Mouse (Mus musculus): Measurements from ENCODE around the gene Rhof. TPM values are rescaled to one million over a fixed set of nuclear protein-coding genes. Genes with fewer than 3 reads are reported as not detected.
A peak's percentile ranks its signal among the peaks of the same experiment; 100 is the strongest.

Gene Rhof
- polyA plus RNA-seq, 1 experiment from 2014 or later, result 2.2 TPM

- peak; percentile 22 for DNase-seq (ENCODE audit: low spot score)
- Histone ChIP-seq H3K9me3 (no peaks in the 10 kb centered on the region), H3K4me1 (replicated peaks) (peaks cover 60% of the 10 kb centered on the region), H3K4me3 (peak overlapping the region; percentile 92), H3K36me3 (peaks cover 51% of the 10 kb centered on the region), H3K27me3 (ENCODE audit: insufficient read depth, poor library complexity, severe bottlenecking) (no peaks in the 10 kb centered on the region), H3K27ac (peak overlapping the region; percentile 100)
- 4% methylated on average over 17 of the region's 17 CpGs for WGBS
Observed at GRCm38 (mm10) chr5:123143971-123144745, 11.7 kb upstream of the Rhof start.

GRCm38 (mm10) chr5:123143251-123143970, 10.9 kb upstream of the Rhof start:
- Histone ChIP-seq H3K27me3 (ENCODE audit: insufficient read depth, poor library complexity, severe bottlenecking) (no peaks in the 10 kb centered on the region), H3K9me3 (no peaks in the 10 kb centered on the region), H3K27ac (peak overlapping the region; percentile 100), H3K4me1 (replicated peaks) (peaks cover 58% of the 10 kb centered on the region), H3K4me3 (peak overlapping the region; percentile 92), H3K36me3 (peaks cover 44% of the 10 kb centered on the region)
- WGBS, result 1% methylated on average over 24 of the region's 24 CpGs
- peak; percentile 48 for DNase-seq (ENCODE audit: low spot score)

- H3K27me3 ChIP-seq (ENCODE audit: insufficient read depth, poor library complexity, severe bottlenecking), result no peaks in the 10 kb centered on the region
- peak within 1 kb of the TSS; percentile 92 for H3K4me3 ChIP-seq
- DNase-seq (ENCODE audit: low spot score), result peak; percentile 77
- H3K4me1 ChIP-seq (replicated peaks), result peaks cover 61% of the 10 kb centered on the region
- peak within 1 kb of the TSS; percentile 100 for H3K27ac ChIP-seq
- no peaks in the 10 kb centered on the region for H3K9me3 ChIP-seq
- WGBS, result under 1% methylated on average over 102 of the region's 103 CpGs
- H3K36me3 ChIP-seq, result peaks cover 34% of the 10 kb centered on the region
Observed at GRCm38 (mm10) chr5:123142161-123143157, 10.0 kb upstream of the Rhof start, which contains the start of gene Setd1b. Setd1b (plus strand) TSS chr5:123142193.

GRCm38 (mm10) chr5:123141555-123142160, 9.2 kb upstream of the Rhof start:
- peak overlapping the region; percentile 92 for H3K4me3 ChIP-seq
- WGBS, result under 1% methylated on average over 36 of the region's 38 CpGs
- DNase-seq (ENCODE audit: low spot score), result peak; percentile 80
- peaks cover 69% of the 10 kb centered on the region for H3K4me1 ChIP-seq (replicated peaks)
- H3K27me3 ChIP-seq (ENCODE audit: insufficient read depth, poor library complexity, severe bottlenecking), result no peaks in the 10 kb centered on the region
- H3K36me3 ChIP-seq, result peaks cover 32% of the 10 kb centered on the region
- no peaks in the 10 kb centered on the region for H3K9me3 ChIP-seq
- peak overlapping the region; percentile 100 for H3K27ac ChIP-seq

- H3K9me3 ChIP-seq, result no peaks in the 10 kb centered on the region
- H3K4me1 ChIP-seq (replicated peaks), result peaks cover 69% of the 10 kb centered on the region
- under 1% methylated on average over 31 of the region's 31 CpGs for WGBS
- H3K36me3 ChIP-seq, result peaks cover 32% of the 10 kb centered on the region
- DNase-seq (ENCODE audit: low spot score), result peak; percentile 93
- H3K27me3 ChIP-seq (ENCODE audit: insufficient read depth, poor library complexity, severe bottlenecking), result no peaks in the 10 kb centered on the region
- peak overlapping the region; percentile 92 for H3K4me3 ChIP-seq
- H3K27ac ChIP-seq, result peak overlapping the region; percentile 100
Observed at GRCm38 (mm10) chr5:123140694-123141554, 8.4 kb upstream of the Rhof start.

- Histone ChIP-seq H3K4me3 (peak overlapping the region; percentile 92), H3K9me3 (no peaks in the 10 kb centered on the region), H3K27me3 (ENCODE audit: insufficient read depth, poor library complexity, severe bottlenecking) (no peaks in the 10 kb centered on the region), H3K4me1 (replicated peaks) (peaks cover 69% of the 10 kb centered on the region), H3K27ac (peak overlapping the region; percentile 100), H3K36me3 (peaks cover 32% of the 10 kb centered on the region)
- WGBS, result under 1% methylated on average over 28 of the region's 28 CpGs
- DNase-seq (ENCODE audit: low spot score), result peak; percentile 59
Observed at GRCm38 (mm10) chr5:123139722-123140627, 7.5 kb upstream of the Rhof start.

- peak; percentile 84 for DNase-seq (ENCODE audit: low spot score)
- Histone ChIP-seq H3K36me3 (peaks cover 32% of the 10 kb centered on the region), H3K4me3 (peak overlapping the region; percentile 92), H3K4me1 (replicated peaks) (peaks cover 69% of the 10 kb centered on the region), H3K27ac (peak overlapping the region; percentile 100), H3K27me3 (ENCODE audit: insufficient read depth, poor library complexity, severe bottlenecking) (no peaks in the 10 kb centered on the region), H3K9me3 (no peaks in the 10 kb centered on the region)
- under 1% methylated on average over 39 of the region's 39 CpGs for WGBS
Observed at GRCm38 (mm10) chr5:123138953-123139721, 6.6 kb upstream of the Rhof start.

GRCm38 (mm10) chr5:123138230-123138911, 5.9 kb upstream of the Rhof start:
- H3K4me1 ChIP-seq (replicated peaks), result peaks cover 69% of the 10 kb centered on the region

GRCm38 (mm10) chr5:123137910-123138229, 5.4 kb upstream of the Rhof start:
- Histone ChIP-seq H3K4me1 (replicated peaks) (peaks cover 68% of the 10 kb centered on the region), H3K27ac (peak overlapping the region; percentile 100), H3K4me3 (peak overlapping the region; percentile 92), H3K9me3 (no peaks in the 10 kb centered on the region), H3K36me3 (peaks cover 38% of the 10 kb centered on the region), H3K27me3 (ENCODE audit: insufficient read depth, poor library complexity, severe bottlenecking) (no peaks in the 10 kb centered on the region)
- DNase-seq (ENCODE audit: low spot score), result no peak
- under 1% methylated on average over 6 of the region's 6 CpGs for WGBS

More at GRCm38 (mm10) chr5:123138230-123138911, 5.9 kb upstream of the Rhof start:
- Histone ChIP-seq H3K4me3 (peak overlapping the region; percentile 92), H3K36me3 (peaks cover 38% of the 10 kb centered on the region), H3K9me3 (no peaks in the 10 kb centered on the region), H3K27ac (peak overlapping the region; percentile 100), H3K27me3 (ENCODE audit: insufficient read depth, poor library complexity, severe bottlenecking) (no peaks in the 10 kb centered on the region)
- under 1% methylated on average over 40 of the region's 40 CpGs for WGBS
- peak; percentile 92 for DNase-seq (ENCODE audit: low spot score)

Measured in hindbrain, embryonic 10.5 days (tissue).